Mouse (Mus musculus) frontal cortex, adult (tissue): Measurements from ENCODE around the gene Stim1.

Experiments
- ATAC-seq: cut with Nextera tagmentation; 2 replicates; pipeline ENCODE4 v1.9.2; 2017; ENCODE audit warnings: mild to moderate bottlenecking, moderate library complexity, mixed read lengths; ENCODE audit not compliant: low TSS enrichment

The Stim1 gene

DNA sequence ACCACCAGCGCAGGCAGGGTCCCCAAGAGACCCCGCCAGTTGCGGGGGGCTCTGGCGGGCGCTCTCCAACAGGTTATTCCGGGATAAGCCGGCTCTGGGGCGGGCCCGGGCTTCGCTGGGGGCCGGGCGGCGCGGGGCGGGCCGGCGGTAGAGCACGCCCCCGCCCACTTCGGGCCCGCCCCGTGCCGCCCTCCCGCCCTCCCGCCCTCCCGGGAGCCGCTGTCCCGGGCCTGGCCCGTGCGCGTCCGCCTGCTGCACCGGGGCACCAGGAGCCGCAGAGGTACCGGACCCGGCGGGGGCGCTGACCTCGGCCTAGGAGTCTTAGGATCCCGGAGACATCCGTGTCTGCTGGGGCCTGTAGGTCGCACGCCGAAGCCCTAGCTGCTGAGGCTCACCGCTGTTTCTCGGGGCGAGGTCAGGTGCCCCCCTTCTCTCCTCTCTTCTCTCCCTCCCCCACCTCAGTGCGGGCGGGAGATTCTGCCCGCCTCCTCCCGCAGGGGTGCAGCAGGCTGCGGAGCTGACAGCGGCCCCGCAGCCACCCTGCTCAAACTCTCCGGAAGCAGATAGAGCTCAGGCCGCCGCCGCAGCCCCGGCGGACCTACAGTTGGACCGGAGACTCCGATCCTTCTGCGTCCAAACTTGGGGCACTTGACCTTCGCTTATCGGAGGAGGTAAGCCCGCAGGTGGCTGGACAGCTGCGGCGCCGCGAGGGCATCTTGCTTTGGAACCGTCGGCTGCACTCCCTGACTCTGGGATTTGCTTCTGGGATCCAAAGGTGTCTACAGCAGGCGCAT is at the start of gene Stim1:
TSS of gene Stim1 (plus strand) at position 206 of the 794 bp plus-strand sequence.
- ATAC-seq = peak; percentile 71

DNA sequence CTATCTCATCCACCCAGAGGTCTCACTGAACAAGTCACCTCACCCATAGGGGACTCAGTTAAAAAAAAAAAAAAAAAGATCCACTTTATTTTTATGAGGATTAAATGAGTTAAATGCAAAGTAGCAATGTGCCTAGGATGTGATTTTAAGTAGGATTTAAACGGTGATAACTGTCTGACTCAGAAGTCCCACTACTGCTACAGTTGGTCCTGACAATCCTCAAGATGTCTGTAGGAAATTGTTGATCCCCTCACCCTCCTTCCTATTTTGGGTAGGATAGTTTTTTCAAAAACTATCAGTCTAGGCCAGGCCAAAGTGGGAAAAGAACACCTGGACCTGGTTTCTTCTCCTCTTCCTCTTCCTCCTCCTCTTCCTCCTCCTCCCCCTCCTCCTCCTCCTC is 45.7 kb upstream of the Stim1 start:
- peak; percentile 35; the same call in 1 of the 2 replicates for ATAC-seq

DNA sequence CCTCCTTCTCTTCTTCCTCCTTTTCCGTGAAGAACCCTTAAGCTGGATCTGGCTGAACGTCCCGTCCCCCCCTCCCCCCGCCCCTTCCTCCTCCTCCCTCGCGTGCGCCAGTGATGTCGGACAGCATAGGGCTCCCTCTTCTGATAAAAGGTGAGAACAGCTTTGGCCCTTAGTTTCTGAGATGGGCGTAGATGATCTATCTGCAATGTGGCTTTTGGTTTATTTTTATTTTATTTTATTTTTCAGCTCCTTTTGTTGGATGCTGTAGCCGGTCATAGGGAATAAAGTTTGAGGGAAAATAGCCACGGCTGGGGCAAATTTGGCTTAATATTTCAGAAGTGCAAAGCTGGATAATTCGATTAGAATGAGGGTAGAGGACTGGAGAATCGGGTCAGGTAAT is 45.3 kb upstream of the Stim1 start:
- ATAC-seq = 0 out of 2 replicates have a peak, but pooled peaks have one; percentile 33

DNA sequence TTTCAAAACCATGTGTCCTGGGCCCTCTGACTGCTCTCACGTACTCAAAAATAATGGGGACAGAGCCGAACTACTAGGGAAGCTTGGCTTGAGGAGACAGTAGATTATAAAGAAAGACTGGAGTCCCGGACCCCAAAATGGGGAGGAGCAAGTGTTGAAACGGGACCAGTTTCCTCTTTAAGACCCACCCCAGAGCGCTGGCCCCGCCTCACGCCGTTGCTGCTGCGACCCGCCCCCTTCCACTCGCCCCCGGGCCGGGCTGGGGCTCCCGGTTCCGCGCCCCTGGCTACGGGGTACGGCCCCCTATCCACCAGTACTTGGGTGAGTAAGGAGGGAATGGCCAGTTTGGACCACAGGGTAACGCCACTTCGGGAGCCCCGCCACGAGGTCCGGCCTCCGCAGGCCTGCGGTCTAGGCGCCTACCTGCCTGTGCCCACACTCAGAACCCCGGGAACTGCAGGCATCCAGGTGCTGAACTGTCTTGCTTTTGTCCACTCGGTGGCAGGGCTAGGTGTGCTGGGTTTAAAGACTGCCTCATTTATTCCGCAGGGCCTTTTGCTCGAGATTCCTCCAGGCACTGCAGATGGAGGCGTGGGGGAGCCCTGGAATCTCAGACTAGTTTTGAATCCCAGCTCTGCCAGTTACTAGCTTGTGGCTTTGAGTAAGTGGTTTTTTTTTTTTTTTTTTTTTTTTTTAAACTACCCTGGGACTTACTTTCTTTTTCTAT is 44.6 kb upstream of the Stim1 start:
- peak; percentile 76 for ATAC-seq

DNA sequence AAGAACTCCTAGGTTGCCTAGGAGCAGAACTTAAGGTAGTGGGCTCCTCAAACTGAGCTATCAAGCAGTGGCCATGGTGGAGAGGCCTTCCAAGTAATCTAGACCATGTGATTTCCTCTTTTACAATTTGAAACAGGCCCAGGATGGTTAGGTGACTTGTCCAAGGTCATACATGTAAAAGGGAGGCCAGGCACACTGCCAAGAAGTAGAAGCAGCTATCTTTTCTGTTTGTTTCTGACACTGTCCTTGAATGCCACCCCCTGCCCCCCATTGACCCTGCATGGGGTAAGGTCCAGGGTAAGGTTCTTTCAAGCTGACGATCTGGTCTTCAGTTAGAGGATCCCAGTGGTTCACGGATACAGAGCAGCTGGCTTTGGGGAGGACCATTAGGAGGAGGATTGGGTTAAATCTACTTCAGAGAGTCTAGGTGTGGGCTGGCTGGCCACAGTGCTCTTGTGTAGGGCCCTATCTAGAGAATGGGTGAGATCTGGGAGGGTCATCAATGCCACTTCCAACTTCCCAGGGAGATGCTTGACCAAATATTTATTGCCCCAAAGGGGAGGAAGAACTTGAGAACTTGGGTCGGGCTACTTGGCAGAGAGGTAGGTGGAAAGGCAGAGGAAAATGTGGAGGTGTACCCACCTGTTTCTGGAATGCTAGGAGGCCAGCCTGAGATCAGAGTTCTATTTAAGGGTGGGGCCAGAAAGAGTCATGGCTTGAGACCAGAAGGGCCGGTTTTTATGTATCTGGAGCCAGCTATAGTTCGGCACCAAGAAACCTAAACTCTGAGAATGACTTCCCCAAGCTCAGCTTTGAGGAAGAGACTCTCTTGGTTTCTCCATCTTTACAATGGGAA is 43.5 kb upstream of the Stim1 start:
- ATAC-seq = no peak

DNA sequence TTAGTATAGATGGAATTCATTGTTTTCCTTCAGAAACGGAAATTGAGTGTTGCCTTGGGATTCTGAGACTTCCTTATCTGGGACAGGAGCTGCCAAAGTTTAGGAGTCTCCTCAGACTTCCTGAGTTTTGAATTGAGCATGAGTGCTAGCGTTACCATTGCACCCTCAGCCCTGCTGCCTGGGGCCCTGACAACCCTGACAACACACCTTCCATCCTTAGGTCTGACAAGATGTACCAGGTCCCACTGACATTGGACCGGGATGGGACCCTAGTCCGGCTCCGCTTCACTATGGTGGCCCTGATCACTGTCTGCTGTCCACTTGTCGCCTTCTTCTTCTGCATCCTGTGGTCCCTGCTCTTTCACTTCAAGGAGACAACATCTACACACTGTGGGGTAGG is 41.6 kb upstream of the Stim1 start:
- ATAC-seq = no peak

DNA sequence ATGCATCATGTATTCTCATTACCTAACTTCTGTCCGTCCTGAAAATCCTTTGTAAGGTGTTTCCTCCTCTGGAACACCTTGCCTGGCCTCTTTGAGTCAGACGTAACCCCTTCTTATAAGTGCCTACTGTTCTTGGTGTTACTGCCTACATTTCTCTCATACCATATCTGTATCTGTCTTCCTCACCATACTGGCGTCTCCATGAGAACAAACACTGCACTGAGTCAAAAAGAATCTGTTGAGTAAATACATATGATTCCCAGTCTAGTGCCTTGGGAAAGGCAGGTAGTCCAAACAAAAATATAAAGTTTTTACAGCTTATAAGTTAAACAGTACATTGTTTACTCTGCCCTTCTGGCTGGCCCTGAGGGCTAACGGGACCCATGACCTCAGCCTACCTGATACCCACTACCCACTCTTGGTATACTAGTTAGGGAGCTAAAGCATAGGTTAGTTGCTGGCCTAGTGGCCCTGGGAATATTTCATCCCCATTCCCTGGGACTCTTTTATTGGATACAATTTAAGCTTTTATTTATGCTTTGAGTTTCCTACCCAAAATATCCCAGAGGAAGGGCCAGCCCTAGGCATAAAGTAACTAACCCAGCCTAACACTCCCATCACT is 39.4 kb upstream of the Stim1 start:
- no peak for ATAC-seq

DNA sequence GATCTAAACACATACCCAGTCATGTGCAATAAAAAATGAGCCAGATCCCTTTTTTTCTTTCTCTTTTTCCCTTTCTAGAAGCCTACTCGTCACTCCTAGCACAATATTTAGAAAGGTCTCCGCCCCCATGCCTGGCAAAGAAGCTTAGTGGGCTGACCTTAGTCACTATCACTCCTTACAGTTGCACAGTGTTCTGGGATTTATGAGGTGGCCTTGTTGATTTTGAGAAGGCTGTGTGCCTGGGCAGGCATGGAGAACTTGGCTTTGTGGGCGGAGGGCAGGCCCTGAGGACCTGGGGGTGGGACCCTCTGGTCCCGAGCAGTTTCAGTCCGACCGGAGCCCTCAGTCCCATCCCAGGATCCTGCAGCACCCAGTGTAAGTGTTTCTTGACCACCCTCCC is 37.8 kb upstream of the Stim1 start:
- peak; percentile 13; the same call in 1 of the 2 replicates for ATAC-seq

DNA sequence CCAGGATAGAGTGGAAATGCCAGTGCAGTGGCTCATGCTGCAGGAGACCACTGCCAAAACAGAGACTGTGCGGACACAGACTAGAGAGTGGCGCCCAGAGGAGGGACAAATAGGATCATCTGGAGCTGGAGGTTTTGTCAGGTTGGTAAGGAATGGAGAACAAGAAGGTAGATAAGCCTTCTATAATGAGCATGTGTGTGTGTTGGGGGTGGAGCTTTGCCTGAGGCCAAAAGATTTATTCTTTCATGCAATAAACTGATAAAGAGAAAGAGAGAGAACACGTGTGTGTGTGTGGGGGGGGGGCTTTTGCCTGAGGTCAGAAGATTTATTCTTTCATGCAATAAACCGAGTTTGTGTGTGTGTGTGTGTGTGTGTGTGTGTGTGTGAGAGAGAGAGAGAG is 34.5 kb upstream of the Stim1 start:
- no peak for ATAC-seq

DNA sequence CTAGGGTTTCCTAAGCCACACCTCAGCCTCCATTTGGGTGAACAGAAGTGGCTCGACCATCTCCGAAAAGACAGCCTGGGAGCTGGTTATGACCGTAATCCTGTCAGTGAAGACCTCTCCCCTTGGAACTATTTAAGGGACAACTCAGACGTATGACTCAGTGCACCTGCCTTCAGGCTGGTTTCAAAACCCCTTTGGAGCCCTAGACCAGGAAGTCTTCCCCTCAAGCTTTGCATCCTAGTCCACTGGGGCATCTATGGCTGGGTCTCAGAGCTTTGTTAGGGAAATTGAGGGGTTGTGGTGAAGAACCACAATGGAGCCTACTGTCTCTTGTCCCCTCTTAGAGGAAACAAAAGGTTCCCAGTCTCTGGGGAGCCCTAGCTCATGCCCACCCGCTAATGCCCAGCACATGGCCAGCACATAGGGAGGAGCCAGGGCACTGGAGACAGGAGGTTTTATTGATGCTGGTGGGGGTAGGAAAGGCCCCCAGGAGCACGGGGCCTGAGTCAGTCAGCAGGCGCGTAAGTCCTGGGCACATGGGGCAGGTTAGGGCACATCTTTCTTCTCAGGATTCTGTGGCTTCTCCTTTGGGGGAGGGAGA is 28.8 kb upstream of the Stim1 start:
- peak; percentile 67 for ATAC-seq

DNA sequence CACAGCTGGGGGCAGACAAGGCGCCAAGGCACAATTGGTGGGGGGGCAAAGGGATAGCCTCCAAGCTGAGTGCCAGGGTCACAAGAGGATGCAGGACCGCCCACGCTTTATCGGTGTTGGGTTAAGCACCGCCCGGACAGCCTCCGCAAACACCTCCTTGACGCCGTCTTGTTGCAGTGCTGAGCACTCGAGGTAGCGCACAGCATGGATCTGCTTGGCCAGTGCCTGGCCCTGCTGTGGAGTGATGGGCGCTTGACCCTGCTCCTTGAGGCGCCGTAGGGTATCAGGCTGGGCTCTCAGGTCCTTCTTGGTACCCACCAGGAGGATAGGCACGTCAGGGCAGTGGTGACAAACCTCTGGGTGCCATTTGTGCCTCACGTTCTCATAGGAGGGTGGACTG is 28.0 kb upstream of the Stim1 start:
- ATAC-seq = no peak

DNA sequence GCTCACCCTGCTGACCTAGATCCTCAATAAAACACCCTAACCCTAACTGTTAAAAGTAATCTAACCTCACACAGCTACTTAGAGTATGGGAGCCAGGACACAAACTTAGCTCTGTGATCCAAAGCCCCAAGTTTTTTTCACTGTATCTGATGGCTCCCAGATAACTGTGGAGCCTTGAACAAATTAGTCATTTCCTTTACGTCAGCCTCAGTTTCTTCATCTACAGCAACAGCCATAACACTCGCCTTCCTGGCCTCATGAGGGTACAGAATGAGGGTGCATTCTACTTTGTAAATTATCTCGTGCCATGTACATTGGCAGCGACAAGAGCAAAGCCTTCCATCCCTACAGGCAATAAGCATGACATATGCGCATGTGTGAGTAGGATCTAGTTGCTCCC is 25.2 kb upstream of the Stim1 start:
- no peak for ATAC-seq

DNA sequence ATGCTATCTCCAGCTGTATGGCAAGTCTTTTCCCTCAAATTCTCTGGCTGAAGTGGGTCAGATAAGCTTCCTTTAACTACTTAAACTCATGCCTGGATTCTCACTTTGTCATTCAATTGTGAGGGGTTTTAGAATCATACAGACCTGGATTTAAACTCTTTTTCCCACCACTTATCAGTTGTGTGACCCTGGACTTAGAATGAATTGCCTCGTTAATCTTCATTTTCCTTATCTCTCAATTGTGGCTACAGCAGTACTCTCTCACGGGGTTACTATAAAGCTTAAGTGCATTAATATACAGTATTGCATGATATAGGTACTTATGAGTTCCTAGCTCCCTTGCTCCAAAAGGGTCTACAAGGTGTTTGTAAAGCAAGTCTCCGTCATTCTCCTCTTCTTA is 24.7 kb upstream of the Stim1 start:
- ATAC-seq = no peak

DNA sequence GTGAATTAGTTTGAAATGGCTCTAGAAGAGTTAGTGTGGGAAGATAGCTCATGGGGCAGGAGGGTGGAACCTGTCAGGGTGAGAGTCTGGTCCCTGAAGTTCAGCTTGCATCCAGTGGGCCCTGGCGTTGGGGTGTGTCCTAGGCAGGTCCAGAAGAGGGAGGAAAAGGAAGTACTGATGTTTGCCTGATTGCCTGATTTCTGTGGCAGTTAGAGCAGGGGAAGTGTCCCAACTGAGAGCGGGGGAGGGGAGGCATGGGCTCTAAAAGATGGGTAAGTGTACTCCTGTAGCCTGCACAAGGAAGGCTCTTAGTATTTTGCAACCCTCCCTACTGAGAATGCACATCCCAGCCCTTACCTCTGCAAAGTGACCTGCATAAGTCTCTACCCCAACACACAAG is 23.7 kb upstream of the Stim1 start:
- no peak for ATAC-seq

DNA sequence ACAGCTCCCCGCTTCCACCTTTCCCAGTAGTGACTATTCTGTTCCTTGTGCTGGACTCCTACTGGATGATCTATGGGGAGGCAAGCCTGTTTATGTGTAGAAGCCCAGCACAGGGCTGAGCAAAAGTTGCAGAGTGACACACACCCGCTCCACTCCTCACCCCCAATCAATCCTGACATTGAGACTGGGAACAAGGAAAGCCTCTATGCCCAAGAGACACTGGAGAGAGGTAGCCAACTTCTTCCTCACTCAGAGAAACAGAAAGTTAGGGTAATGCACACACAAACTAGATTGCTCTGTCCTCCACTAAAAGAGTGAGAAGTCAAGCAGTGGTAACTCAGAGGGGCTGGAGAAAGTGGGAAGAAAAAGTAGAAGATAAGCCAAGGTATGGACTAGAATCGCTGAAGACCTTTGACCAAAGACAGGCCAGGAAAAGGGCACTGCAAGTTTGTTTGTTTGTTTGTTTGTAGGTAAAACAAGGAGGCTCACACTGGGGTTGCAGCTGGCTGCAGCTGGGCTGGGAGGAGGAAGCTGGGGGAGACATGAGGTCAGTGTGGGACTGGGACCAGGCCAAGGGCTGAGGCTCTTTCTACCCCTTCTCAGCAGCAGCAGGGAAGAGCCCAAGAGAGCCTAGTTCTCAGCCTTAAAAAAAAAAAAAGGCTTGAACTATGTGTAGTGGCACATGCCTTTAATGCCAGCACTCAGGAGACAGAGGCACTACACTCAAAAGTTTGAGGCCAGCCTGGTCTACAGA is 22.6 kb upstream of the Stim1 start:
- no peak for ATAC-seq

DNA sequence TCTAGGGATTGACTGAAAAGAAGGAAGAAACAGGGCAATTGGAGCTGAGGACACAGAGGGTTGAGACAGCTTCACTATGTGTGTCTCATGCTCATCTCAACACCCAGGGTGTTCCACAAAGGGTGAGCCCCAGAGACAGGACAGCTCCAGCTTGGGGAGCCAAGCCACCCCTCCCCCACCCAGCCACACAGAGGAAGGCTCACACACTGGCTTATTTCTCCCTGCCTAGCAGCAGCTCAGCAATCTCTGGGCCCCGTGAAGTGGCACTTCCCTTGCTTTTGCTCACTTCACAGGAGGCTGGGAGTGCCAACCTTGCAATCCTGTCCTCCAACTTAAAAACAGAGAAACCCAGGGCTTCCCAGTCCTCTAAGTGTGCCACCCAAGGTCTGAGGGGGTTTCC is 21.8 kb upstream of the Stim1 start:
- no peak for ATAC-seq

DNA sequence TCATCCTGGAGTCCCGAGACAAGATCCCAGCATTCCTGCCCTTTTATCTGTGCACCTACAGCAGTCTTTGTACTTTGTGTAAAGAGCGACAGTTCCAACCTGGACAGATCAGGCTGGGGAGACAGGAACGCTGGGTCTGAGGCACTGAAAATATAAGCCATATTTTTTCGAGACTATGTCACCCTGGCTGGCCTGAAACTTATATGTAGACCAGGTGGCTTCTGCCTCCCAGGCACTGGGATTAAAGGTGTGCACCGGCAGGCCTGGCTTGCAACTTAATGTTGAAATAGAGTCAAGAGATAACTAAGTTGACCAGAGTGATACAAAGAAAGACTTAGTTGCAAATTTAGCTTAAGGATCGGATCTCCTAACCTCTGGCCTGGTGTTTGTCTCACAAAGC is 21.3 kb upstream of the Stim1 start:
- no peak for ATAC-seq

DNA sequence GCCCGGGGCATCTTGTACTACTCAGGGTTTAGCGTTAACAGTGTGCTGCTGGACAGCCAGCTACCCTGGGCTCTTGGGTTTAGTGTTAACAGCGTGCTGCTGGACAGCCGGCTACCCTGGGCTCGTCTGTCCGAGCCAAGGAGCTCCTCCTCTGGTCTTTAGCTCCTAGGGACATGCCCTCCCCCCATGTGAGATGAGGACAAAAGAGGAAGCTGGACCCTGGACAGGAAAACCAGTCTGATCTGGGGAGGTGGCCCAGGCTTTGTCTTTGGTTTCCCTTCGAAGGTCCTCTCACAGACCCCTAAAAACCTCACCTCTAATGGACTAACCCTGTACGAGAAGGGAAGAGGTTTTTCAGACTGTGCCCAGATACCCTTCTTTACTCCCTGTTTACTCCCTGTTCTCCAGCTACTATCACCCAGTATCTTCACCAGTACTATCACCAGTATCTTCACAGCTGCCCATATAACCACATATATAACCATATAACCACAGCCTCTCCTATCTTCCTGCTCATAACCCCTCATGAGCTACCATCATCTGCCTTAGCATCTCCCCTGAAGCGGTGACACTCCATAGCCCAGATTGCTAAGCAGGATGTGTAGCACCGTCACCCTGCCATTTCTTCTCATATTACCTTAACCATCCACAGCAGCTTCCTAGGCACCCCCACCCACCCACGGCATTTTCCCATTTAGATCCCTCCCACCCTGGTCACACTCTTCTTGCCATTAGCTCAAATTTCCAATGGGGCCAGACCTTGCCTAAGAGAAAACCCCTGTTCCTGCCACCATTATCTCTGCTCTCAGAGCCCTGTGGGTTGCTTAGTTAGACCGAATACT is 20.4 kb upstream of the Stim1 start:
- ATAC-seq = no peak

DNA sequence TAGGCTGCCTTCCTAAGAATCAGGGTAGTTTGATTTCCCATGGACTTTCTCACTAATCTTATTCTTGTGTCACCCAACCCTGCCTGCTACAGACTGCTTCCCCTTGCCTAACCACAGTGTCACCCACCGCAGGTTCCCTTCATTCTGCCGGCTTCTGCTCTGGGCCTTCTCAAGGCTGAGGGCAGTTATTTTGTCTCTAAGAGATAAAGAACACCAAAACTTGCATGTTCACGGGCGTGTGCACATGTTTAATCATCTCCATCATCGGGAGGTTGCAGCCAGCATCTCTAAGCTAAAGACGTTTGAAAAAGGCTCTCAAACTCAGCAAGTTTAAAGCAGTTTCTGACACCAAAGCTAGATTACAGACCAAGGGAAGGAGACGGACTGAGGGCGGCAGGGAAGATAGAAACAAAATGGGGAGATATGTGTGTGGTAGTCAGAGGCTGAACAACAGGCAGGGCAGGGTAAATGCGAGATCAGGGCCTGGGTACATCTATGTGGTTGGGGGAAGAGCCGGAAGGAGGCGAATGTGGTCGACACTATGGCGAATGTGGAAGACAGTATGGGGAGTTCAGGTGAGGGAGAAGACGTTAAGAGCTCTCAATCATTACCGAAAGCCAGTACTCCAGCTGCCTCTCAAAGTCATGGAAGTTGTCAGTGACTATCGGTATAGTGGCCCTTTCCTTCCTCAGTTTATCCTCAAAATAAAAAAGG is 18.8 kb upstream of the Stim1 start:
- ATAC-seq = no peak
